Mouse (Mus musculus): Measurements from ENCODE around the gene Thra. TPM values are rescaled to one million over a fixed set of nuclear protein-coding genes. Genes with fewer than 3 reads are reported as not detected.

Thra gene
- total and polyA plus RNA-seq, 3 experiments, result 22.0 to 50.9 TPM; not detected in 1

- TF ChIP-seq MYB (IDR thresholded peaks at IDR 0.05; ENCODE audit: low read depth, low read length) (no peak), SMC3 (IDR thresholded peaks at IDR 0.05; ENCODE audit: low read depth, low read length) (no peak), ZC3H11A (IDR thresholded peaks at IDR 0.05; ENCODE audit: low read depth, low read length) (no peak), CTCF (IDR thresholded peaks at IDR 0.05 in 2 of 3, conservative IDR thresholded peaks at IDR 0.05 in 1 of 3; ENCODE audit: control insufficient read depth in 1 of 3, insufficient read depth in 1 of 3, low read depth in 2 of 3, low read length in 3 of 3, poor library complexity in 1 of 3, severe bottlenecking in 1 of 3) (peak in 2 of 3 experiments; percentile 7 to 11; a peak in 1 of 6 replicates)
Measured at GRCm38 (mm10) chr11:98809457-98810290, 69.2 kb downstream of the Thra start (continued).

- H3K9ac ChIP-seq (ENCODE audit: control insufficient read depth, low read depth, low read length, poor library complexity, severe bottlenecking), result peak overlapping the region; percentile 93
- peaks cover 3 to 11% of the 10 kb centered on the region in 2 experiments; a peak in 3 of 4 replicates for H3K4me1 ChIP-seq (ENCODE audit: control insufficient read depth in 1 of 2, insufficient read depth in 2 of 2, low read length in 2 of 2)
- H3K9me3 ChIP-seq (replicated peaks; ENCODE audit: insufficient read depth, low read length), result no peaks in the 10 kb centered on the region
- peak overlapping the region; percentile 69; the same call in 1 of the 2 replicates for H3K27ac ChIP-seq (ENCODE audit: control insufficient read depth, low read depth, low read length)
- H3K36me3 ChIP-seq (ENCODE audit: control insufficient read depth in 1 of 2, insufficient read depth in 2 of 2, low read length in 2 of 2), result peaks cover 22 to 39% of the 10 kb centered on the region in 2 experiments
- DNase-seq (ENCODE audit: low read depth, low spot score), result no peak
- no peak for TF ChIP-seq SMC3 (IDR thresholded peaks at IDR 0.05; ENCODE audit: low read depth, low read length)
- TF ChIP-seq KAT2A (conservative IDR thresholded peaks at IDR 0.05; ENCODE audit: low read depth, low read length), result no peak
- no peak for TF ChIP-seq NELFE (IDR thresholded peaks at IDR 0.05; ENCODE audit: low read depth, low read length)
- no peak for TF ChIP-seq MEF2A (IDR thresholded peaks at IDR 0.05; ENCODE audit: extremely low read depth, insufficient replicate concordance, low read depth, low read length, poor library complexity, severe bottlenecking)
- no peak for TF ChIP-seq NRF1 (IDR thresholded peaks at IDR 0.05; ENCODE audit: insufficient read depth, low read depth, low read length, poor library complexity, severe bottlenecking)
- no peak for TF ChIP-seq MAX (IDR thresholded peaks at IDR 0.05; ENCODE audit: low read length)
- no peak for TF ChIP-seq POLR2AphosphoS5 (IDR thresholded peaks at IDR 0.05; ENCODE audit: borderline replicate concordance, low read depth, low read length)
- no peak for TF ChIP-seq ETS1 (IDR thresholded peaks at IDR 0.05; ENCODE audit: low read depth, low read length)
- no peak for TF ChIP-seq ZC3H11A (IDR thresholded peaks at IDR 0.05; ENCODE audit: low read depth, low read length)
- no peak for TF ChIP-seq RCOR1 (IDR thresholded peaks at IDR 0.05; ENCODE audit: low read depth, low read length)
- no peak for TF ChIP-seq CHD1 (IDR thresholded peaks at IDR 0.05; ENCODE audit: low read depth, low read length)
- no peak for TF ChIP-seq MXI1 (IDR thresholded peaks at IDR 0.05; ENCODE audit: low read depth, low read length)
- no peak for TF ChIP-seq MYC (IDR thresholded peaks at IDR 0.05; ENCODE audit: low read depth, low read length)
- TF ChIP-seq BHLHE40 (IDR thresholded peaks at IDR 0.05; ENCODE audit: borderline replicate concordance, low read depth, low read length), result no peak
- TF ChIP-seq RAD21 (IDR thresholded peaks at IDR 0.05; ENCODE audit: low read depth, low read length), result no peak
- TF ChIP-seq TCF12 (IDR thresholded peaks at IDR 0.05; ENCODE audit: low read depth, low read length), result no peak
- TF ChIP-seq TBP (IDR thresholded peaks at IDR 0.05; ENCODE audit: low read depth, low read length), result no peak
- TF ChIP-seq ZMIZ1 (IDR thresholded peaks at IDR 0.05; ENCODE audit: low read depth, low read length), result no peak
- no peak for TF ChIP-seq POLR2AphosphoS2 (IDR thresholded peaks at IDR 0.05; ENCODE audit: low read length)
- no peaks in the 10 kb centered on the region for H3K27me3 ChIP-seq (ENCODE audit: control insufficient read depth in 1 of 2, insufficient read depth in 2 of 2, low read length in 2 of 2)
- H3K4me3 ChIP-seq (ENCODE audit: control insufficient read depth in 1 of 2, insufficient read depth in 1 of 2, low read depth in 2 of 2, low read length in 2 of 2), result peak overlapping the region; percentile 79 to 93
- H3K79me2 ChIP-seq (ENCODE audit: control insufficient read depth, insufficient read depth, low read length, poor library complexity), result peaks cover 38% of the 10 kb centered on the region
Measured at GRCm38 (mm10) chr11:98810686-98811085, 70.2 kb downstream of the Thra start.

All from MEL (cell line).